Mouse (Mus musculus) megakaryocyte, embryonic 14.5 days (primary cell): ENCODE results near the gene Krt78.
"Not testable (repeated sequence)": the region's sequence is repeated elsewhere in the genome, so short reads cannot be mapped to it uniquely, and the experiment has no call there.

Experiments
- FLI1 ChIP-seq: IDR thresholded peaks from 2 replicates; pipeline ENCODE4 v1.6.1; 2012; ENCODE audit warnings: low read length, inconsistent platforms, mixed read lengths
- GATA1 ChIP-seq: IDR thresholded peaks from 3 replicates; pipeline ENCODE4 v1.6.1; 2012; ENCODE audit warnings: mixed read lengths, low read length, inconsistent platforms, borderline replicate concordance

- TF ChIP-seq GATA1, FLI1: not testable (repeated sequence)
Measured at GRCm38 (mm10) chr15:101996450-101997078, 42.5 kb upstream of the Krt78 start.
